ENCODE assay signal across 34 mouse cellular contexts in genomic region chr4:150675274-150675673, GRCm38 (mm10). TPM values are rescaled to one million over a fixed set of nuclear protein-coding genes. Genes with fewer than 3 reads are reported as not detected.
DNase-seq lines count a peak whose midpoint lies in the region; ATAC-seq and TF ChIP-seq lines count a peak whose summit lies in the region.
"Had no signal": no experiment of that assay in that cellular context is flagged by ENCODE, and none has a peak within 500 bp of the region (broad histone marks: within the 10 kb centered on the region; RNA-seq: fewer than 3 reads in every experiment).

No protein-coding gene starts in this region.

- no peaks in the 10 kb centered on the region for H3K27me3 ChIP-seq in kidney, embryonic 16.5 days (ENCODE audit: insufficient read depth, low read length)
- H3K27me3 ChIP-seq in neural tube, embryonic 12.5 days (replicated peaks), result no peaks in the 10 kb centered on the region
- H3K27me3 ChIP-seq: forebrain, embryonic 13.5 days; heart, embryonic 13.5 days; Patski had no signal

- ATAC-seq in kidney, embryonic 16.5 days (ENCODE audit: low FRiP score, low TSS enrichment), result no peak
- ATAC-seq in neural tube, embryonic 12.5 days (ENCODE audit: low FRiP score, low read depth), result no peak
- no peak for ATAC-seq in cerebellum, adult (ENCODE audit: insufficient number of reproducible peaks, low FRiP score, low TSS enrichment)
- ATAC-seq: CD4-positive, CD25-positive, alpha-beta regulatory T cell, adult 4 months; forebrain, embryonic 13.5 days; hindbrain, embryonic 16.5 days; midbrain, embryonic 13.5 days; Patski had no signal

- H3K4me3 ChIP-seq in kidney, embryonic 16.5 days (ENCODE audit: low read length), result no peak overlapping the region
- no peak overlapping the region for H3K4me3 ChIP-seq in ES-E14 (ENCODE audit: insufficient read depth in 1 of 2, low read depth in 1 of 2, low read length in 2 of 2, poor library complexity in 1 of 2, severe bottlenecking in 1 of 2)
- no peak overlapping the region for H3K4me3 ChIP-seq in neural tube, embryonic 12.5 days
- H3K4me3 ChIP-seq: forebrain, embryonic 13.5 days; heart, embryonic 13.5 days; layer of hippocampus, adult 2 months; midbrain, embryonic 13.5 days had no signal

- H3K4me1 ChIP-seq in kidney, embryonic 16.5 days (ENCODE audit: insufficient read depth, low read length), result peaks cover 21% of the 10 kb centered on the region
- peaks cover 0 to 27% of the 10 kb centered on the region in 2 experiments; a peak in 2 of 4 replicates for H3K4me1 ChIP-seq in ES-E14 (ENCODE audit: control insufficient read depth in 2 of 2, insufficient read depth in 2 of 2, low read length in 2 of 2, poor library complexity in 1 of 2)
- H3K4me1 ChIP-seq in neural tube, embryonic 12.5 days, result peaks cover 40% of the 10 kb centered on the region
- H3K4me1 ChIP-seq: heart, embryonic 13.5 days had no signal

- H3K27ac ChIP-seq in kidney, embryonic 16.5 days (ENCODE audit: low read length), result peak overlapping the region; percentile 54
- no peak overlapping the region for H3K27ac ChIP-seq in ES-E14 (ENCODE audit: insufficient read depth, low read depth, low read length, poor library complexity, severe bottlenecking)
- H3K27ac ChIP-seq in neural tube, embryonic 12.5 days, result peak overlapping the region; percentile 70; the same call in 1 of the 2 replicates
- H3K27ac ChIP-seq: forebrain, embryonic 13.5 days; heart, embryonic 13.5 days; layer of hippocampus, adult 2 months; liver, embryonic 14.5 days; macrophage; midbrain, embryonic 13.5 days had no signal

- WGBS in kidney, embryonic 16.5 days, result 77% methylated on average over 10 of the region's 10 CpGs
- WGBS in neural tube, embryonic 12.5 days, result 64% methylated on average over 10 of the region's 10 CpGs

- no peaks in the 10 kb centered on the region for H3K36me3 ChIP-seq in kidney, embryonic 16.5 days (ENCODE audit: insufficient read depth, low read length)
- H3K36me3 ChIP-seq in ES-E14 (ENCODE audit: control insufficient read depth, insufficient read depth, low read length, poor library complexity, severe bottlenecking), result no peaks in the 10 kb centered on the region
- H3K36me3 ChIP-seq in neural tube, embryonic 12.5 days, result no peaks in the 10 kb centered on the region
- H3K36me3 ChIP-seq: heart, embryonic 13.5 days; midbrain, embryonic 13.5 days had no signal

- H3K9me3 ChIP-seq in kidney, embryonic 16.5 days (ENCODE audit: low read length), result no peaks in the 10 kb centered on the region
- no peaks in the 10 kb centered on the region for H3K9me3 ChIP-seq in ES-E14 (ENCODE audit: control insufficient read depth, insufficient read depth, low read depth, low read length)
- H3K9me3 ChIP-seq in neural tube, embryonic 12.5 days, result 0 out of 2 replicates have a peak, but pooled peaks cover 3% of the 10 kb centered on the region
- H3K9me3 ChIP-seq: heart, embryonic 13.5 days; midbrain, embryonic 13.5 days had no signal

- no peak overlapping the region for H3K4me2 ChIP-seq in kidney, embryonic 16.5 days (replicated peaks; ENCODE audit: low read depth, low read length)
- no peak overlapping the region for H3K4me2 ChIP-seq in neural tube, embryonic 12.5 days (replicated peaks)
- H3K4me2 ChIP-seq: forebrain, embryonic 13.5 days; heart, embryonic 13.5 days; midbrain, embryonic 13.5 days had no signal

- DNase-seq in kidney, postnatal 36 days, result no peak
- DNase-seq in ES-E14 (ENCODE audit: low read depth, low spot score), result no peak
- DNase-seq in c-Kit-positive CD71-positive TER-119-positive erythroid progenitor cells, embryonic 14.5 days (ENCODE audit: low spot score), result no peak
- DNase-seq in thymus, adult 18-20 months, result no peak
- DNase-seq: cerebellum, adult 8-10 months; cerebellum, postnatal 36 days; gastrocnemius, postnatal 10 days; heart, postnatal 10 days; kidney, adult 2 months; kidney, postnatal 14 days; left cerebral cortex, postnatal 4 days; liver; lung, adult 2 months; lung, postnatal 10 days; right cerebral cortex, adult 18-20 months; spleen, adult 18-20 months; thymus, postnatal 4 days had no signal

- in situ Hi-C loops in ES-E14 (cut with MboI; ENCODE audit: low sequenced_read_pairs in 2 of 2, unreplicated experiment in 2 of 2), result no loop called here

- H3K9ac ChIP-seq in kidney, embryonic 16.5 days (replicated peaks; ENCODE audit: low read length), result no peak overlapping the region; the same call in 1 of the 2 replicates
- H3K9ac ChIP-seq in ES-E14 (ENCODE audit: insufficient read depth, low read depth, low read length, poor library complexity, severe bottlenecking), result peak overlapping the region; percentile 55; the same call in 1 of the 2 replicates
- no peak overlapping the region for H3K9ac ChIP-seq in neural tube, embryonic 12.5 days
- H3K9ac ChIP-seq: forebrain, embryonic 13.5 days; heart, embryonic 13.5 days; liver, embryonic 14.5 days; midbrain, embryonic 13.5 days had no signal

TF ChIP-seq in ES-E14, 5 proteins besides CTCF, POLR2A, EP300 and RAD21:
- TF ChIP-seq MAFK (IDR thresholded peaks at IDR 0.05; ENCODE audit: insufficient read depth, low read depth, low read length) (no peak), CHD2 (IDR thresholded peaks at IDR 0.05; ENCODE audit: low read depth, low read length) (no peak), ZNF384 (IDR thresholded peaks at IDR 0.05; ENCODE audit: low read depth, low read length) (no peak), ZC3H11A (IDR thresholded peaks at IDR 0.05; ENCODE audit: borderline replicate concordance, low read depth, low read length) (no peak), HCFC1 (IDR thresholded peaks at IDR 0.05; ENCODE audit: borderline replicate concordance, insufficient read depth, low read length) (no peak)

RNA-seq across cellular contexts. Expression of gene Slc45a1, which starts 23.3 kb away (rescaled TPM):
- polyA plus RNA-seq in kidney, embryonic 16.5 days (2015; fragmentation: Nextera tagmentation; extraction: Ambion mirVana), result 0.12 and 0.17 TPM in 2 replicates
- total RNA-seq in ES-E14 (2012; rRNA removed), result 0.98 and 2.0 TPM in 2 replicates
- polyA plus RNA-seq in neural tube, embryonic 12.5 days (2016; fragmentation: Nextera tagmentation; extraction: Ambion mirVana), result 16.6 and 21.0 TPM in 2 replicates
- total RNA-seq: gastrocnemius, postnatal 10 days; heart, adult 8-10 months; heart, postnatal 10 days; hematopoietic stem cell, adult 5-6 weeks; megakaryocyte-erythroid progenitor cell, adult 5-6 weeks; MEL; monocyte, adult 5-6 weeks had no signal
- polyA plus RNA-seq: CD4-positive, CD25-positive, alpha-beta regulatory T cell, adult 4 months; liver, embryonic 14.5 days; lung, adult 2 months; macrophage; Patski had no signal

Comparison
In these comparisons a context has a peak if more than half of its experiments do, and no peak if none do; other contexts are left out.
1. RNA of gene Slc45a1, which starts 23.3 kb away (polyA plus RNA-seq): 16.6 to 21.0 TPM in neural tube, embryonic 12.5 days; 0.12 to 0.17 TPM in kidney, embryonic 16.5 days; every median in the first group is over 10 times any median in the second.